Mouse (Mus musculus) embryonic facial prominence, embryonic 14.5 days (tissue): ENCODE data around the gene Tbce. TPM values are rescaled to one million over a fixed set of nuclear protein-coding genes. Genes with fewer than 3 reads are reported as not detected.

ENCODE experiments used
- ATAC-seq: fragments of 200-750 bp; cut with Nextera tagmentation; 2 replicates; pipeline ENCODE4 v1.8.0; 2017; ENCODE audit warnings: low read depth, moderate number of reproducible peaks, moderate TSS enrichment
- DNase-seq: peaks from one replicate; pipeline ENCODE4 v3.0.0-alpha.2; 2015; ENCODE audit warnings: low spot score
- H3K27ac ChIP-seq: fragments of 300-500 bp; sonication (generic); replicated peaks from 2 replicates; pipeline ENCODE4 v1.5.1; 2014; ENCODE audit warnings: low read depth, mild to moderate bottlenecking, low read length, moderate library complexity
- H3K27me3 ChIP-seq: fragments of 300-500 bp; sonication (generic); replicated peaks from 2 replicates; pipeline ENCODE4 v1.6.1; 2014; ENCODE audit warnings: low read length; ENCODE audit not compliant: control insufficient read depth, insufficient read depth
- H3K36me3 ChIP-seq: fragments of 300-500 bp; sonication (generic); 2 replicates; pipeline ENCODE4 v1.6.1; 2014; ENCODE audit warnings: low read length, mixed read lengths; ENCODE audit not compliant: control insufficient read depth, insufficient read depth
- H3K4me1 ChIP-seq: fragments of 300-500 bp; sonication (generic); 2 replicates; pipeline ENCODE4 v1.6.1; 2014; ENCODE audit warnings: antibody characterized with exemption, low read length; ENCODE audit not compliant: control insufficient read depth, insufficient read depth
- H3K4me2 ChIP-seq: fragments of 300-500 bp; sonication (generic); 2 replicates; pipeline ENCODE4 v1.6.1; 2014; ENCODE audit warnings: low read depth, mild to moderate bottlenecking, low read length, moderate library complexity, mixed read lengths
- H3K4me3 ChIP-seq: fragments of 300-500 bp; sonication (generic); 2 replicates; pipeline ENCODE4 v1.5.1; 2014; ENCODE audit warnings: low read depth, mild to moderate bottlenecking, low read length
- H3K9ac ChIP-seq: fragments of 300-500 bp; sonication (generic); 2 replicates; pipeline ENCODE4 v1.6.1; 2014; ENCODE audit warnings: low read depth, mild to moderate bottlenecking, low read length, moderate library complexity, mixed read lengths
- H3K9me3 ChIP-seq: fragments of 300-500 bp; sonication (generic); 2 replicates; pipeline ENCODE4 v1.6.1; 2016; ENCODE audit warnings: low read length; ENCODE audit not compliant: control insufficient read depth
- WGBS: fragments of 180-500 bp; shearing (Covaris S2); extraction: QIAGEN DNeasy Blood & Tissue Kit; methylation state at CpG from one replicate; pipeline ENCODE4 v1.1.7; 2014; 5-methylcytosine and 5-hydroxymethylcytosine counted together
- polyA plus RNA-seq: library from polyadenylated mRNA; unstranded; fragments of >200 nt; fragmentation: Nextera tagmentation; extraction: Ambion mirVana; gene quantifications from 2 replicates; pipeline ENCODE4 v1.2.1, GENCODE M21; 2014

Tbce gene
- polyA plus RNA-seq, 1 experiment from 2014 or later = 47.5 TPM

DNA sequence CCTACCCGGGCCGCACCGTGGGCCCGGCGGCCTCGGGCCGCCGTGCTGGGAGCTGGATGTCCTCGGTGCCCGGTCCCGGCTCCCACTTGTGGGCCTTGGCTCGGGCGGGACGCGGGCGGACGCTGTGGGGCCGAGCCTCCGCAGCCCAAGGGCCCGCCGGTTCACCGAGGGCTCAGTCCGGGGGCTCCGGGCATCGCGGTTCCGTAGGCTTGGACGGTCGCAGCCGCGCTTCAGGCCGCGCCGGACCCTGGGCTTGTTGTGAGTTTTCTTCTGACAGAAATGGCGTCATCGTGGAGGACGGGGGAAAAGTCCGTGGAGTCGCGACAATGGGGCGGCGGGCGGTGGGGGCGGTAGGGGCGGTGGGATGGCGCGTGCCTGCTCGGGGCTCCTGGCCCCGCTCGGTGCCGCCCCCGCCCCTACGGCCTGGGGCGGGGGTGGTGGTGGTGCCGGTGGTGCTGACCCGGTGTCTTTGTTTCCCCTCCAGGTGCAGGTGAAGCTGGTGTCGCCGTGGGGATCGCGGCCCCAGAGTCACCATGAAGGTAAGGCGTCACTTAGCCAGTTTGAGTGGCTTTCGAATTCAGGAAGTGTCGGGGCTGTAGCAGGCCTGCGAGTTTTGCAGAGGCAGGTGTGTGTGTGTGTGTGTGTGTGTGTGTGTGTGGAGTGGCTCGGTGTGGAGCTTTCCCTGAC is 25.0 kb upstream of the Tbce start:
- peak overlapping the region; percentile 98 for H3K4me3 ChIP-seq
- 0% methylated on average over 18 of the region's 65 CpGs for WGBS
- H3K9ac ChIP-seq = peak overlapping the region; percentile 98
- peaks cover 23% of the 10 kb centered on the region; the same call in 1 of the 2 replicates for H3K36me3 ChIP-seq
- no peaks in the 10 kb centered on the region for H3K27me3 ChIP-seq
- peak overlapping the region; percentile 71 for H3K4me2 ChIP-seq
- DNase-seq = peak; percentile 32
- peak overlapping the region; percentile 97 for H3K27ac ChIP-seq
- no peaks in the 10 kb centered on the region for H3K9me3 ChIP-seq
- no peak for ATAC-seq
- peaks cover 14% of the 10 kb centered on the region; the same call in 1 of the 2 replicates for H3K4me1 ChIP-seq

DNA sequence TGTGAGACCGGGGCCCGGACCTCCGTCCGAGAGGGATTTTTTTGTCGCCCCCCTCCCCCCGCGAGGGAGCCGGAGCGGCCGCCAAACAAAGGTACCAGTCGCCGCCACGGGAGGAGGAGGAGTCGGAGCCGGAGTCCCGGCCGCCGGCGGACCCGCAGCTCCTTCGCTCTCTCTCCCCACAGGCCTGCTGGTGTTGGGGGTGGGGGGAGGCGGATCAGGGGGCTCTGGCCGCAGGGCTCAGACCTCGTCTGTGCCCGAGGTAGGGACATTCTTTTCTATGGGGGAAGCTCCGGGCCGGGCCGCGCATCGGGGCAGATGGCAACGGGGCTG is 24.5 kb upstream of the Tbce start:
- H3K27ac ChIP-seq = peak overlapping the region; percentile 97

DNA sequence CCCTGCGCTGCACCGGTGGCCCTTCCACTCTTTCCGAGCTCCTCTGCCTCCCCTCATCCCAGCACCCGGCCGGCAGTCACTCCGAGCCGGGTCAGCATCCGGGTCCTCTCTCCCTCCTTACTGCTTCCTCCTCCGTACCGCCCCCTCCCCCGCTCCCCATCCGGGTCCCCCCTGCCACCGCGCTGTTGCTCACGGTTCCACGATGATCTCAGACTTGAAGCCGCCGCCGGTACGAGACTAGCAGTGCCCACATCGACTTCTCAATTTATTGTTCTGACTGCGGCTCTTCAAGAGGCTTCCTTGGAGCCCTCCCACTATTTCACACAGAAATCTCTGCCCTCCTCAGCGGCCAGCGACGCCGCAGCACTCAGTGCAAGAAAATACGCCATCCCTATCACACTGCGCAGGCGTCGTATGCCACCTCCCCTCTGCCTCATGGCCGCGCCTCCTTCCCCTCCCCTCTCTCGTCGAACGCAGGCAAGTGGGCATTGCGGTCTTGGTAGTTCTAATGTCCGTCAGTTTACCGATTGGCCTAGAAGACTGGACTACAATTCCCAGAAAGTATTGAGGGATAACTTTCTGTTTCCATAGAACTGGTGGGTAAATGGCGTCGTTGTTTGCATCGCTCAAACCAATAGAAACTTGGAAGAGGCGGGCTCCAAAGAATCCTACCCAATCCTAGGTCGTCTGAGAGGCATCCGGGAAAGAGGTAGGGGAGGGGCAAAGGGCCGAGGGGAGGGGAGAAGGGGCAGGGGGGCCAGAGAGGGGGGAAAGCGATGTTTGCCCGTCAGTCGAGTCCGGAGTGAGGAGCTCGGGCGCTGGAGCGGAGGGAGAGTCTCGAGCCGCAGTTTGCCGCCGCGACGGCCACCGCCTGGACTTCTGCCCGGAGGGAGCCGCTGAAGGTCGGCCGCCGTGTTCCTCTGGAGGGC is 23.8 kb upstream of the Tbce start, which contains the start of the genes Arid4b and Ggps1:
TSS of gene Arid4b (plus strand) at position 220 of the 929 bp plus-strand sequence.
TSS of gene Ggps1 (minus strand) at position 476 of the 929 bp plus-strand sequence.
- Histone ChIP-seq H3K9ac (peak within 1 kb of the TSS; percentile 98), H3K4me2 (peak within 1 kb of the TSS; percentile 71), H3K27ac (peak within 1 kb of the TSS; percentile 97), H3K36me3 (peaks cover 19% of the 10 kb centered on the region; the same call in 1 of the 2 replicates), H3K4me1 (peaks cover 14% of the 10 kb centered on the region; the same call in 1 of the 2 replicates), H3K4me3 (peak within 1 kb of the TSS; percentile 98), H3K27me3 (no peaks in the 10 kb centered on the region), H3K9me3 (no peaks in the 10 kb centered on the region)
- ATAC-seq = peak; percentile 98
- peak; percentile 100 for DNase-seq
- WGBS = 0% methylated on average over 50 of the region's 64 CpGs

More for the DNA sequence above, 24.5 kb upstream of the Tbce start:
- WGBS = 0% methylated on average over 1 of the region's 31 CpGs
- peaks cover 23% of the 10 kb centered on the region; the same call in 1 of the 2 replicates for H3K36me3 ChIP-seq
- H3K9ac ChIP-seq = peak overlapping the region; percentile 98
- H3K4me2 ChIP-seq = peak overlapping the region; percentile 71
- DNase-seq = no peak
- H3K4me1 ChIP-seq = peaks cover 14% of the 10 kb centered on the region; the same call in 1 of the 2 replicates
- H3K9me3 ChIP-seq = no peaks in the 10 kb centered on the region
- H3K27me3 ChIP-seq = no peaks in the 10 kb centered on the region
- peak; percentile 28 for ATAC-seq
- peak overlapping the region; percentile 98 for H3K4me3 ChIP-seq

DNA sequence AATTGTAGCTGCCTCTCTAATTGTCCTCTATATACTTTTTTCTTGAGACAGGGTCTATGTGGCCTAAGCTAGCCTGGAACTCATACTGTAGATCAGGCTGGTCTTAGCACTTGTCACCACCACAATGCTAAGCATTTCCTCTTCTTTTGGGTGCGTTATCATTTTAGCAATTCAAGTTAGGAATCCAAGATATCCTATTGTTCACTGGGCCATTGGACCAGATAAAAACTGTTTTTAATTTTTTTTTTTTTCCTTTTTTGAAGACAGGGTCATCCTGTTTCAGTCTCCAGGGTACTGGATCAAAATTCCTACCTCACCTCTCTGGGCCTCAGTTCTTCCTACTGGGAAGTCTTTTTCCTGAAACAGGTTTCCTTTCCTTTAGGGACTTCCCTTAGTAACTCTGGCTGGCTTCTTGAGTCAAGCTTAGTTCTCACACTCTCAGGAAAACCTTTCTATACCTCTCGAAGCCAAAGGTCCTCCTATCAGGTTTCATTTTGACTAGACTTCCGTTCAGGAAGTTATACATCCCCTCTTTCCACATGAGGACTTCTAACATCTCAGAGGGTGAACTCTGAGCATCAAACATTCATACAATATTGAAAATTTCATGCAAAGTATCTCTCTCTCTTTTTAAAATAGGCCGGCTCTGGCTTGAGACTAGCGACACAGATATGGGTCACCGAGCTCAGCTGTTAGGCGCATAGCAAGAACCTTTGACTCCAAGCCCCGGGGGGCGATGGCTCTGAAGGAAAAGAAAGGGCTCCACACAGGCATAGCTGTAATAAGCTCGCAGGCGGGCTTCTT is 23.0 kb upstream of the Tbce start:
- DNase-seq (no peak), ATAC-seq (no peak)
- Histone ChIP-seq H3K9ac (peak overlapping the region; percentile 75), H3K36me3 (peaks cover 12% of the 10 kb centered on the region; the same call in 1 of the 2 replicates), H3K27me3 (no peaks in the 10 kb centered on the region), H3K27ac (peak overlapping the region; percentile 93), H3K4me2 (peak overlapping the region; percentile 68), H3K4me3 (peak overlapping the region; percentile 98), H3K4me1 (peaks cover 14% of the 10 kb centered on the region; the same call in 1 of the 2 replicates), H3K9me3 (no peaks in the 10 kb centered on the region)
- WGBS = 6% methylated on average over 11 of the region's 11 CpGs

DNA sequence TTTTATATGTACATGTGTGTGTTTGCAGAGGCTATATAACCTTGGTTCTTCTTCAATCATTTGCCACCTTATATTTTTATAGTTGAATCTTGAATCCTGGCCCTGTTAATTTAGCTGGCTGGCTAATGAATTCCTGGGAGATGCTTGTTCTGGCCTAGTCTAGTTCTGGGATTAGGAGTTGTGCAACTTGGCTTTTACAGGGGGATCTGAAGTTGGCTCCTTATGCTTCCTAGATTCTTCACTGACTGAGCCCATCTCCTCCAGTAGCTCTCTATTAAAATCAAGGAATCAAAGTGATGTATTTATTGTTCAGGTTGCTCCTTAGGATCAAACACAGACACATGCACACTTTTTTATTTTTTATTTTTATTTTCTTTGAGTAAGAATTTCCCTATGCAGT is 20.1 kb upstream of the Tbce start:
- Histone ChIP-seq H3K36me3 (peaks cover 33% of the 10 kb centered on the region), H3K27ac (no peak overlapping the region), H3K4me1 (peaks cover 6% of the 10 kb centered on the region; the same call in 1 of the 2 replicates), H3K9me3 (no peaks in the 10 kb centered on the region), H3K9ac (no peak overlapping the region), H3K27me3 (no peaks in the 10 kb centered on the region), H3K4me2 (no peak overlapping the region), H3K4me3 (no peak overlapping the region)
- DNase-seq (no peak), ATAC-seq (no peak)

DNA sequence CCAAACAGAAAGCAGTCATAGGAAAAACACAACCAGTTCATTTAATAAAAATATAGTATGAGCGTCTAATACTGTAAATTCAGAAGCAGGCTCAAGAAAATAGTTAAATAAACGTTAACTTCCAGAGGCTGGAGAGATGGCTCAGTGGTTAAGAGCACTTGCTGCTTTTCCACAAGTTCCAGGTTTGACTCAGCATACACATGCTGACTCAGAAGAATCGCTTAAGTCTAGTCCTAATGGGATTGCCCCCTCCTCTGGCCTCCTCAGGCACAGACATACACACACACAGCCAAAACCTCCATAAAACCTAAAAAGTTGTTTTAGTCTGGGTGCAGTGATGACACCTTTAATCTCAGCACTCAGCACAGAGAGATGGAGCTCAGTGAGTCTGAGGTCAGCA is 17.4 kb upstream of the Tbce start:
- Histone ChIP-seq H3K4me1 (no peaks in the 10 kb centered on the region; the same call in 1 of the 2 replicates), H3K27me3 (no peaks in the 10 kb centered on the region), H3K4me2 (no peak overlapping the region), H3K9ac (no peak overlapping the region), H3K9me3 (no peaks in the 10 kb centered on the region), H3K4me3 (no peak overlapping the region), H3K27ac (no peak overlapping the region), H3K36me3 (peaks cover 61% of the 10 kb centered on the region)
- no peak for ATAC-seq
- no peak for DNase-seq
- 91% methylated on average over 3 of the region's 3 CpGs for WGBS

DNA sequence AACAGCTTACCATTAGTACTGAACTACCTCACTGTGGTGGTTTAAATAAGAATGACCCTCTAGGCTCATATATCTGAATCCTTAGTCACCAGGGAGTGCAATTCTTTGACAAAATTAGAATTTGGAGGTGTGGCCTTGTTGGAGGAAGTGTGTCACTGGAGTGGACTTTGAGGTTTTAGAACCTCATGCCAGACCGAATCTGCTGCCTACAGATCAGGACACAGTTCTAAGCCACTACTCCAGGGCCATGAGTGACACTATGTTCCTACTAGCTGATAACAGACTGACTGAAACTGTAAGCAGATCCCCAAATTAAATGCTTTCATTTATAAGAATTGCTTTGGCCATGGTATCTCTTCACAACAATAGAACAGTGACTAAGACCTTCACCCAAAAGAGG is 10.4 kb upstream of the Tbce start:
- ATAC-seq (no peak), DNase-seq (no peak)
- 100% methylated on average over 1 of the region's 1 CpGs for WGBS
- H3K9ac ChIP-seq = no peak overlapping the region
- no peaks in the 10 kb centered on the region for H3K9me3 ChIP-seq
- H3K36me3 ChIP-seq = peaks cover 71% of the 10 kb centered on the region
- H3K4me2 ChIP-seq = no peak overlapping the region
- no peaks in the 10 kb centered on the region for H3K4me1 ChIP-seq
- no peak overlapping the region for H3K4me3 ChIP-seq
- no peak overlapping the region for H3K27ac ChIP-seq
- no peaks in the 10 kb centered on the region for H3K27me3 ChIP-seq

DNA sequence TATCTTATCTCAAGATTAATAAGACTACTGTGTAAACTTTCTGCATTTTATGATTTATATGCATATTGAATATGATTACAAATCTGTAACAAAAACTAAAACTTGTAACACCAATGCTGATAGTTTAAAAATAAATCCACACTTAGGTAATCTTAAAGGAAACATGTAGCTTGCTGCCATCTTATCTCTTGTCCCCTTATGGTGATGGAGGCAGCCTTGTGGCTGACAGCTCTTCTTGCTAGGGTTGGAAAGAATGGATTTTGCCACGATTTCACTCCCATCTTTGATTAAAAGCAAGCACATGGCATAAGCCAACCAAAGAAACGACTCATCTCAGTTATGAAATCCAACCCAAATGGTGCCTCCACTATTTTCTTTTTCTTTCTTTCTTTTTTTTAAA is 5.1 kb upstream of the Tbce start:
- Histone ChIP-seq H3K9me3 (no peaks in the 10 kb centered on the region), H3K36me3 (peaks cover 22% of the 10 kb centered on the region), H3K27ac (no peak overlapping the region), H3K27me3 (no peaks in the 10 kb centered on the region), H3K9ac (no peak overlapping the region), H3K4me2 (no peak overlapping the region), H3K4me1 (peaks cover 5% of the 10 kb centered on the region; the same call in 1 of the 2 replicates), H3K4me3 (no peak overlapping the region)
- DNase-seq = no peak
- no peak for ATAC-seq
- WGBS = 81% methylated on average over 2 of the region's 2 CpGs
